Mouse (Mus musculus) stomach, postnatal 0 days (tissue): ENCODE data around the gene Popdc2.

Experiments
- CTCF ChIP-seq: IDR thresholded peaks from 2 replicates; pipeline ENCODE4 v1.5.1; 2016; ENCODE audit warnings: antibody characterized with exemption, low read depth, mild to moderate bottlenecking, moderate library complexity
- EP300 ChIP-seq: optimal IDR thresholded peaks from 2 replicates; pipeline ENCODE3; 2016; ENCODE audit warnings: antibody characterized with exemption

DNA sequence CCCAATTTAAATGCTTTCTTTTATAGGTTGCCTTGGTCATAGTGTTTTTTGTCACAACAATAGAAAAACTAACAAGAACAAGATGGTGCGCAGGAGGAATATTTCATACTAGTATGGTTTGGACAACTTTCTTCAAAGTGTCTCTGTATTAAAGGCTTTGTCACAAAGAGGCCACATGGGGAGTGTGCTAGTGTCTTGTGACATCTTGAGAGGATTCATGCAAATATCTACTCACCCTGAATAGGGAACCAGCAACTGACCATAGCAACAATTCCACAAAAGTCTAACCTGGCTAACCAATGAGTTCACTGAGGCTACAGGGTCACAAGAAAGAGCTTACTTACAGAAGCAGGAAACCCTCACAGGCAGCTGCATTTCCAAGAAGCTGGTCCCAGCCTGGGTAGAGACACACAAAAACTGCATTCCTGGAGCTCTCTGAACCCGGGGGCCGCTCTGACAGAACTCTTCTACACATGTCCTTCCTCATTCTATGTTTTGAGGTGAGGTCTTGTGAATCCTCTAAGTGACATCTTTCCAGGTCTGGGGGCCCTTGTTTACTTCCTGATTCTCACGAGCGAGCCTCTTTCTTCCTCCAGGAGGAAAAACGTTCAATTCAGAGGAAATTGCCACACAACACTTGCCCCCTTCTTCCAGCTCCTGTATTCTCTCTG is 33.2 kb downstream of the Popdc2 start:
- no peak for TF ChIP-seq CTCF
- TF ChIP-seq EP300: no peak
